ENCODE assay signal across 8 mouse cellular contexts in genomic region chr2:163418841-163419345, GRCm38 (mm10). TPM values are rescaled to one million over a fixed set of nuclear protein-coding genes. Genes with fewer than 3 reads are reported as not detected.
DNase-seq lines count a peak whose midpoint lies in the region; ATAC-seq and TF ChIP-seq lines count a peak whose summit lies in the region.

No protein-coding gene starts in this region.

- H3K9me3 ChIP-seq in forebrain, embryonic 13.5 days (replicated peaks) = no peaks in the 10 kb centered on the region
- H3K9me3 ChIP-seq in midbrain, embryonic 12.5 days = no peaks in the 10 kb centered on the region

- peaks cover 33% of the 10 kb centered on the region for H3K4me1 ChIP-seq in forebrain, embryonic 13.5 days
- H3K4me1 ChIP-seq in midbrain, embryonic 12.5 days = peaks cover 27% of the 10 kb centered on the region

- under 1% methylated on average over 35 of the region's 50 CpGs for WGBS in forebrain, embryonic 13.5 days
- WGBS in midbrain, embryonic 12.5 days = under 1% methylated on average over 42 of the region's 50 CpGs

- no peak for TF ChIP-seq CTCF in layer of hippocampus, adult 2 months (conservative IDR thresholded peaks at IDR 0.05)

- no peaks in the 10 kb centered on the region for H3K27me3 ChIP-seq in forebrain, embryonic 13.5 days
- H3K27me3 ChIP-seq in midbrain, embryonic 12.5 days = no peaks in the 10 kb centered on the region

- no peak for DNase-seq in layer of hippocampus, adult 2 months (ENCODE audit: low spot score in 2 of 2)
- DNase-seq in layer of hippocampus, postnatal 10 days (ENCODE audit: low spot score in 2 of 2) = no peak
- peak; percentile 69 for DNase-seq in ZHBTc4 (ENCODE audit: low read depth, low spot score)
- peak; percentile 56 to 76 for DNase-seq in kidney, postnatal 36 days
- no peak for DNase-seq in frontal cortex, postnatal 25 days (ENCODE audit: low spot score in 2 of 2)
- DNase-seq in urinary bladder, postnatal 10 days (ENCODE audit: low spot score) = no peak

- peak overlapping the region; percentile 96 for H3K4me2 ChIP-seq in forebrain, embryonic 13.5 days
- peak overlapping the region; percentile 96 for H3K4me2 ChIP-seq in midbrain, embryonic 12.5 days (replicated peaks)

- peak overlapping the region; percentile 86 for H3K27ac ChIP-seq in layer of hippocampus, adult 2 months
- H3K27ac ChIP-seq in forebrain, embryonic 13.5 days = peak overlapping the region; percentile 67; the same call in 1 of the 2 replicates
- peak overlapping the region; percentile 76 for H3K27ac ChIP-seq in midbrain, embryonic 12.5 days (replicated peaks)

- no peak; the same call in 1 of the 2 replicates for ATAC-seq in forebrain, embryonic 13.5 days
- no peak for ATAC-seq in midbrain, embryonic 12.5 days (ENCODE audit: low FRiP score, low read depth)

- H3K36me3 ChIP-seq in forebrain, embryonic 13.5 days (ENCODE audit: poor library complexity, severe bottlenecking) = peaks cover 25% of the 10 kb centered on the region
- peaks cover 13% of the 10 kb centered on the region for H3K36me3 ChIP-seq in midbrain, embryonic 12.5 days

- H3K9ac ChIP-seq in forebrain, embryonic 13.5 days = peak overlapping the region; percentile 84
- peak overlapping the region; percentile 92 for H3K9ac ChIP-seq in midbrain, embryonic 12.5 days (replicated peaks)

- peak overlapping the region; percentile 92 for H3K4me3 ChIP-seq in layer of hippocampus, adult 2 months
- peak overlapping the region; percentile 91 for H3K4me3 ChIP-seq in forebrain, embryonic 13.5 days
- peak overlapping the region; percentile 98 for H3K4me3 ChIP-seq in midbrain, embryonic 12.5 days

RNA-seq across cellular contexts. Expression of gene Oser1, which starts 5.6 kb away (rescaled TPM):
- total RNA-seq in layer of hippocampus, adult 2 months (2021) = 10 to 100 TPM; 17.1 to 17.2 TPM
- 10 to 100 TPM; 16.7 to 18.8 TPM for total RNA-seq in layer of hippocampus, postnatal 10 days (2021)
- polyA plus RNA-seq in forebrain, embryonic 13.5 days (2015; fragmentation: Nextera tagmentation; extraction: Ambion mirVana) = 80.1 and 83.3 TPM in 2 replicates
- polyA plus RNA-seq in midbrain, embryonic 12.5 days (2016; fragmentation: Nextera tagmentation; extraction: Ambion mirVana) = 77.3 and 82.3 TPM in 2 replicates

RNA-seq across cellular contexts. Expression of gene Gdap1l1, which starts 19.4 kb away (rescaled TPM):
- total RNA-seq in layer of hippocampus, adult 2 months (2021) = 10 to 100 TPM; 61.5 to 70.7 TPM
- 100 to 1,000 TPM in 1 of 2 experiments, 10 to 100 TPM in 1; 89.7 to 103 TPM for total RNA-seq in layer of hippocampus, postnatal 10 days (2021)
- polyA plus RNA-seq in forebrain, embryonic 13.5 days (2015; fragmentation: Nextera tagmentation; extraction: Ambion mirVana) = 79.5 and 82.0 TPM in 2 replicates
- 62.6 and 63.4 TPM in 2 replicates for polyA plus RNA-seq in midbrain, embryonic 12.5 days (2016; fragmentation: Nextera tagmentation; extraction: Ambion mirVana)

RNA-seq across cellular contexts. Expression of gene Jph2, which starts 21.1 kb away (rescaled TPM):
- total RNA-seq in layer of hippocampus, adult 2 months (2021) = under 1 TPM; 0.41 to 0.54 TPM
- total RNA-seq in layer of hippocampus, postnatal 10 days (2021) = 1 to 10 TPM in 1 of 2 experiments, under 1 TPM in 1; 0.78 to 1.0 TPM
- 0.12 and 0.18 TPM in 2 replicates for polyA plus RNA-seq in forebrain, embryonic 13.5 days (2015; fragmentation: Nextera tagmentation; extraction: Ambion mirVana)
- 0.30 and 0.45 TPM in 2 replicates for polyA plus RNA-seq in midbrain, embryonic 12.5 days (2016; fragmentation: Nextera tagmentation; extraction: Ambion mirVana)

RNA-seq across cellular contexts. Expression of gene Fitm2, which starts 53.5 kb away (rescaled TPM):
- 10 to 100 TPM; 19.0 to 20.0 TPM for total RNA-seq in layer of hippocampus, adult 2 months (2021)
- 10 to 100 TPM; 17.9 to 18.8 TPM for total RNA-seq in layer of hippocampus, postnatal 10 days (2021)
- polyA plus RNA-seq in forebrain, embryonic 13.5 days (2015; fragmentation: Nextera tagmentation; extraction: Ambion mirVana) = 10.2 and 11.0 TPM in 2 replicates
- 11.2 and 13.0 TPM in 2 replicates for polyA plus RNA-seq in midbrain, embryonic 12.5 days (2016; fragmentation: Nextera tagmentation; extraction: Ambion mirVana)

Comparison
In these comparisons a context has a peak if more than half of its experiments do, and no peak if none do; other contexts are left out.
1. DNase-seq: peak in ZHBTc4 (single experiment) and kidney, postnatal 36 days (2 of 2); none in layer of hippocampus, adult 2 months (0 of 2), layer of hippocampus, postnatal 10 days (0 of 2), frontal cortex, postnatal 25 days (0 of 2) and urinary bladder, postnatal 10 days (single experiment).
2. Peak in every context shown above with its lines, with median percentiles within 50 percentile points of each other: H3K27ac ChIP-seq and H3K4me3 ChIP-seq.